Mouse (Mus musculus) c-Kit-positive CD71-positive TER-119-negative erythroid progenitor cells, embryonic 14.5 days (primary cell): ENCODE measurements around the gene Etnk1.
"Not testable (repeated sequence)": the region's sequence is repeated elsewhere in the genome, so short reads cannot be mapped to it uniquely, and the experiment has no call there.

Source experiments
- DNase-seq: peaks from one replicate; pipeline ENCODE4 v3.0.0-alpha.2; 2013; ENCODE audit warnings: low read depth

Etnk1 gene

GRCm38 (mm10) chr6:143166452-143167357 is at the start of gene Etnk1:
Etnk1 (plus strand) TSS chr6:143167221.
- DNase-seq = peak; percentile 85

DNA sequence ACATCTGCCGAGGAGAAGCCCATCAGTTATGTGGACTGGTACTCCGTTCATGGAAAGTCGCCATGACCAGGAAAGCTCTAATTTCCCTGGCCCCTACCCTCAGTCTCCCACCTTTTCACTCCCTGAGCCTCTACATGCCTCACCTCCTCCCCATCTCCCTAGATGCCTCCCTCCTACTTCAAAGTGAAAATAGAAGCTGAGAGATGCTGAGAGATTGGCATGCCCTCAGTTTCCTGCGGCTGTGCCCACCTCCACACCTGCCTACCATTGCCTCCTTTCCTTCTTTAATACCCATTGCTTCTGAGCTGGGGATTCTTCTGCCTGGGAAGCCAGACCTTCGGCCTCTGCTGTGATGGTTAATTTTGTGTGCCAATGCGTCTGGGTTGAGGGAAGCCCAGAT is 47.7 kb upstream of the Etnk1 start:
- DNase-seq = no peak

- DNase-seq = no peak
These were observed 41.3 kb upstream of the Etnk1 start for GRCm38 (mm10) chr6:143125721-143126120.

GRCm38 (mm10) chr6:143129466-143129865 is 37.6 kb upstream of the Etnk1 start:
- no peak for DNase-seq

- DNase-seq = no peak
These were observed 37.1 kb upstream of the Etnk1 start for GRCm38 (mm10) chr6:143129952-143130351.

DNA sequence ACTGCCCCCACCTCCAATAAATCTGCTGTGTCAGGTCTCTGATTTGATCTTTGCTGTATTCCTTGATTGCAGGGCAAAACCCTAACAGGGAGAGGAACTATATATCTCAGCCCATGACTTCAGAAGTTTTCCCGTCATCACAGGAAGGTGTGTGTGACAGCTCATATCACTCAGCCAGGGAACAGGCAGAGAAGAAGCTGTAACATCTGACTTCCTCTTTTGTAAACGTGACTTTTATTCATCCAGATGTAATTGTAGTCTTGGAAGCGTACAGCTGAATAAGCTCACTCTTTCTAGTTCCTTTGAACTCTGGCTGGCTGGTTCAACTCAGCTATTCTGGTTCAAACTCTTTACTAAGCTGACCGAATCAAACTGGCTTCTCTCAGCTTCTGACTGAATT is 36.6 kb upstream of the Etnk1 start:
- DNase-seq = no peak

GRCm38 (mm10) chr6:143131895-143132652 is 34.9 kb upstream of the Etnk1 start:
- DNase-seq = no peak

- no peak for DNase-seq
These were observed 33.9 kb upstream of the Etnk1 start for GRCm38 (mm10) chr6:143133150-143133549.

DNA sequence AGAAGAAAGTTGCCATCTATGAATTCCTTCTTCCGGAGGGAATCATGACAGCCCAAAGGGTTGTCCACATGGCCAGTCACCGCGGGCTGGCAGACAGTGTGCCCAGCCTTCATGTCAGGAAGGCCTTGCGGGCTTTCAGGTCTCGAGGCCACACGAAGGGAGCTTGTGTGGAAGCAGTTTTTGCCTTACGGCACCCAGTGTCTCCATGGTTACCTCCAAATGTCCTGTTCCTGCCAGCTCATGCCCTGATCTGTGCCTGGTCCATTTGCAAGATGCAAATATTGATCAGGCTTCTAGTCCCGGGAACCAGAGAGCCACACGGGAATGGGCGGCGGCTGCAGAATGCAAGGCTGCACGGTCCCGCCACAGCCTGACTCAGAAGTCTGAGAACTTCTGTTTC is 31.9 kb upstream of the Etnk1 start:
- DNase-seq = no peak

GRCm38 (mm10) chr6:143136688-143137087 is 30.3 kb upstream of the Etnk1 start:
- no peak for DNase-seq

- no peak for DNase-seq
These were observed 29.7 kb upstream of the Etnk1 start for GRCm38 (mm10) chr6:143137341-143137740.

GRCm38 (mm10) chr6:143139417-143139816 is 27.6 kb upstream of the Etnk1 start:
- DNase-seq = no peak

DNA sequence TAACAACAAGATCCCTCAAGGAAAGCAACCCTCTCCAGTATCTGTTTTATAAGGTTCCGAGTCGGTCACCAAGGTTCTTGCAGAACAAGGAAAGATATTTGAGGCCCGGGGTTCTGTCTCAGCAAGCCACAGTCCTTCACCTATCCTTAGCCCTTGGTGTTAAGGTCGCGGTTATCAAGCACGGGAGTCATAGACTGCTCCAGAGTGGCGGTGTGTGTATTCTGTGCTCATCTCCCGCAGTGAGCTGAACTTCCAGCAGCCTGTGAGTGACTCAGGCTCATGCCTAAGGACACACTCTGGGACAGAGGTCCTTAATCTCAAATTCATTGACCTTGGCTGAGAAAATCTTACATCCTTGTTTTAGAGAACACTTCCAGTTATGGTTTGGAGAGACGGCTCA is 26.1 kb upstream of the Etnk1 start:
- no peak for DNase-seq

GRCm38 (mm10) chr6:143141624-143142592 is 25.1 kb upstream of the Etnk1 start:
- not testable (repeated sequence) for DNase-seq

- DNase-seq = no peak
These were observed 24.2 kb upstream of the Etnk1 start for GRCm38 (mm10) chr6:143142861-143143260.

GRCm38 (mm10) chr6:143143321-143143720 is 23.7 kb upstream of the Etnk1 start:
- DNase-seq = no peak

DNA sequence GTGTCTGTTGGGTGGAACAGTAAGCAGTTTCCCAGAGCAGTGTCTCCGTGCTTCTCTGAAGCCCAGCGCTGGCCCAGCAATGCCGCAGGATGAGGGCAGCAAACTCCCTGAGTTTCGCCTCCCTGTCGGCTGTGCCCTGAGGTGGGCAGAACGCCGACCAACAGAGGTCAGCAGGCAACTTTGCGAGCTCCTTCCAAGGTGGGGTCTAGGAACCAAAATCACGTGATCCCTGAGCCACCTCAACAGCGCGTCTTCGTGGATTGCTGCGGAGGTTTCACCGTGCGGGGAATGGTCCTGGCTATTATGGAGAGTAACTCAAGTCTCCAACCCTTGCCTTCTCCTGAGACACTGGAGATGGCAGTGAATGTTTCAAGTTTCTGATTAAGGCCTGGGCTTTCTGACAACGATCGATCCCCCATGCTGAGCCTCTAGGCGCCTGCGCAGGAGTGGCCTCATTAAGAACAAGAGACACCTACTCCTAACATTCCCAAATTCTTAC is 23.2 kb upstream of the Etnk1 start:
- DNase-seq = no peak

GRCm38 (mm10) chr6:143144556-143144955 is 22.5 kb upstream of the Etnk1 start:
- no peak for DNase-seq

- no peak for DNase-seq
These were observed 22.0 kb upstream of the Etnk1 start for GRCm38 (mm10) chr6:143145051-143145450.

GRCm38 (mm10) chr6:143146756-143147155 is 20.3 kb upstream of the Etnk1 start:
- no peak for DNase-seq

GRCm38 (mm10) chr6:143148868-143149267 is 18.2 kb upstream of the Etnk1 start:
- DNase-seq = no peak
